17 mouse cellular contexts compared by ENCODE assay signal in genomic region chr3:109444077-109444476, GRCm38 (mm10).
"Had no signal": no experiment of that assay in that cellular context is flagged by ENCODE, and none has a peak within 500 bp of the region (broad histone marks: within the 10 kb centered on the region; RNA-seq: fewer than 3 reads in every experiment).

No protein-coding gene starts in this region.

- H3K9me3 ChIP-seq: liver, embryonic 13.5 days; neural tube, embryonic 12.5 days; neural tube, embryonic 15.5 days; stomach, embryonic 15.5 days had no signal

- H3K4me1 ChIP-seq: liver, embryonic 13.5 days; neural tube, embryonic 15.5 days; stomach, embryonic 15.5 days had no signal

- H3K4me3 ChIP-seq: liver, embryonic 13.5 days; neural tube, embryonic 12.5 days; neural tube, embryonic 15.5 days; stomach, embryonic 15.5 days had no signal

- H3K9ac ChIP-seq: liver, embryonic 13.5 days; lung, embryonic 14.5 days; neural tube, embryonic 12.5 days; neural tube, embryonic 15.5 days; stomach, embryonic 15.5 days had no signal

- ATAC-seq: lung, postnatal 0 days had no signal

- H3K4me2 ChIP-seq: liver, embryonic 13.5 days; lung, embryonic 14.5 days; midbrain, embryonic 11.5 days; neural tube, embryonic 12.5 days; neural tube, embryonic 15.5 days; stomach, embryonic 15.5 days had no signal

- H3K27me3 ChIP-seq: liver, embryonic 13.5 days; neural tube, embryonic 12.5 days; neural tube, embryonic 15.5 days; stomach, embryonic 15.5 days had no signal

- H3K27ac ChIP-seq: liver, embryonic 13.5 days; neural tube, embryonic 12.5 days; neural tube, embryonic 15.5 days; stomach, embryonic 15.5 days had no signal

- DNase-seq: kidney, adult 18-20 months; kidney, adult 9 months; kidney, postnatal 14 days; kidney, postnatal 4 days; liver, embryonic 13.5 days; lung, embryonic 14.5 days; lung, postnatal 36 days; midbrain, embryonic 14.5 days; retina, postnatal 1 day; right cerebral cortex, postnatal 25 days; spleen, adult 18-20 months; thymus, postnatal 36 days had no signal

- H3K36me3 ChIP-seq: liver, embryonic 13.5 days; neural tube, embryonic 12.5 days; neural tube, embryonic 15.5 days; stomach, embryonic 15.5 days had no signal
